Mouse (Mus musculus) common myeloid progenitor, adult 5-6 weeks (primary cell): ENCODE measurements around the gene Spin1. TPM values are rescaled to one million over a fixed set of nuclear protein-coding genes. Genes with fewer than 3 reads are reported as not detected.
A peak's percentile ranks its signal among the peaks of the same experiment; 100 is the strongest.
"Not testable (repeated sequence)": the region's sequence is repeated elsewhere in the genome, so short reads cannot be mapped to it uniquely, and the experiment has no call there.

Experiments used
- ATAC-seq: replicated peaks from 2 replicates; pipeline ENCODE4 v1.8.0; 2016; ENCODE audit warnings: low read depth, mild to moderate bottlenecking, moderate TSS enrichment, inconsistent platforms; ENCODE audit not compliant: poor library complexity, severe bottlenecking
- total RNA-seq: library from RNA; stranded (forward); fragments of 200-1000, 187-1606 nt; gene quantifications from 2 replicates; pipeline ENCODE4 v1.2.3, GENCODE M21; 2017

The Spin1 gene
- total RNA-seq, 1 experiment from 2014 or later: 53.8 TPM

- ATAC-seq: no peak
Measured at GRCm38 (mm10) chr13:51094323-51095195, 6.1 kb upstream of the Spin1 start.

- ATAC-seq: no peak
Measured at GRCm38 (mm10) chr13:51095196-51095715, 5.4 kb upstream of the Spin1 start.

GRCm38 (mm10) chr13:51096644-51097043 is 4.0 kb upstream of the Spin1 start:
- ATAC-seq: no peak

- peak; percentile 26 for ATAC-seq
Measured at GRCm38 (mm10) chr13:51099560-51100232, 984 bp upstream of the Spin1 start.

- ATAC-seq: peak; percentile 67
Measured at GRCm38 (mm10) chr13:51101016-51101776, 516 bp downstream of the Spin1 start.

- no peak for ATAC-seq
Measured at GRCm38 (mm10) chr13:51101777-51102132, 1.1 kb downstream of the Spin1 start.

- ATAC-seq: no peak
Measured at GRCm38 (mm10) chr13:51103111-51103725, 2.5 kb downstream of the Spin1 start.

GRCm38 (mm10) chr13:51103861-51104650 is 3.4 kb downstream of the Spin1 start:
- ATAC-seq: no peak

- ATAC-seq: no peak
Measured at GRCm38 (mm10) chr13:51105861-51106655, 5.4 kb downstream of the Spin1 start.

- peak; percentile 57; the same call in 1 of the 2 replicates for ATAC-seq
Measured at GRCm38 (mm10) chr13:51106816-51107215, 6.1 kb downstream of the Spin1 start.

- ATAC-seq: no peak
Measured at GRCm38 (mm10) chr13:51109517-51109916, 8.8 kb downstream of the Spin1 start.

- ATAC-seq: not testable (repeated sequence)
Measured at GRCm38 (mm10) chr13:51114398-51114797, 13.7 kb downstream of the Spin1 start.

- ATAC-seq: peak; percentile 69
Measured at GRCm38 (mm10) chr13:51115762-51116161, 15.1 kb downstream of the Spin1 start.

- ATAC-seq: peak; percentile 61
Measured at GRCm38 (mm10) chr13:51120734-51121133, 20.1 kb downstream of the Spin1 start.

- ATAC-seq: no peak
Measured at GRCm38 (mm10) chr13:51121966-51122365, 21.3 kb downstream of the Spin1 start.

GRCm38 (mm10) chr13:51122771-51123170 is 22.1 kb downstream of the Spin1 start:
- ATAC-seq: no peak

GRCm38 (mm10) chr13:51125357-51125756 is 24.7 kb downstream of the Spin1 start:
- ATAC-seq: no peak

- peak; percentile 50 for ATAC-seq
Measured at GRCm38 (mm10) chr13:51127906-51128305, 27.2 kb downstream of the Spin1 start.
